ENCODE assay signal across 30 mouse cellular contexts in the genomic region with DNA sequence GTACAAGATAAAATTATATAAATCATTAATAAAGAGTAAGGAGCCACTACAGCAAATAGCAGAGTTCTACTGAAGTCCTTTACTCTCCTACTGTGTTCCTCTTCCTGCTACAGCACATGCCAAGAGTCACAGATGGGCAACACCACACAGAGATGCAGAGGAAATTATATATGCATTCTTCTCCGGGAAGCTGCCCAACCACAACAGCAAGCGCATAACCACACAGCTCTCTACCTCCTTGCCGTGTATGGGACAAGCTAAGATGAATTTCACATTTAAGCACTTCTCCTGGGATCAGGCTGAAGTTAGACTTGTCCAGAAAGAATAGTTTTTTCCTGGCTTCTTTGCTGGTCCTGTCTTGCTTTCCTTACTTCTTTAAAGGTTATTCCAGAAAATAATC. TPM values are rescaled to one million over a fixed set of nuclear protein-coding genes. Genes with fewer than 3 reads are reported as not detected.
DNase-seq lines count a peak whose midpoint lies in the region; ATAC-seq lines count a peak whose summit lies in the region.
"Had no signal": no experiment of that assay in that cellular context is flagged by ENCODE, and none has a peak within 500 bp of the region (broad histone marks: within the 10 kb centered on the region; RNA-seq: fewer than 3 reads in every experiment).

No protein-coding gene starts in this region.

- H3K27me3 ChIP-seq in midbrain, embryonic 11.5 days (ENCODE audit: control insufficient read depth, insufficient read depth, low read length) = peaks cover 8% of the 10 kb centered on the region
- H3K27me3 ChIP-seq in midbrain, embryonic 10.5 days (ENCODE audit: low read depth, poor library complexity, severe bottlenecking) = peaks cover 89% of the 10 kb centered on the region
- no peaks in the 10 kb centered on the region; the same call in 1 of the 2 replicates for H3K27me3 ChIP-seq in kidney, embryonic 14.5 days (ENCODE audit: control insufficient read depth, insufficient read depth, low read length)
- H3K27me3 ChIP-seq: embryonic facial prominence, embryonic 12.5 days; forebrain, embryonic 13.5 days had no signal

- 98% methylated on average over 3 of the region's 3 CpGs for WGBS in midbrain, embryonic 11.5 days
- WGBS in midbrain, embryonic 10.5 days = 90% methylated on average over 3 of the region's 3 CpGs
- WGBS in kidney, embryonic 14.5 days = 93% methylated on average over 3 of the region's 3 CpGs

- no peak overlapping the region for H3K4me3 ChIP-seq in midbrain, embryonic 11.5 days (ENCODE audit: low read depth, low read length)
- H3K4me3 ChIP-seq in midbrain, embryonic 10.5 days = no peak overlapping the region
- H3K4me3 ChIP-seq in kidney, embryonic 14.5 days (ENCODE audit: low read length) = no peak overlapping the region
- H3K4me3 ChIP-seq: embryonic facial prominence, embryonic 12.5 days; erythroblast, embryonic 14.5 days; forebrain, embryonic 13.5 days; hindbrain, embryonic 15.5 days; layer of hippocampus, adult 2 months; limb, embryonic 12.5 days; midbrain, embryonic 12.5 days had no signal

- peak; percentile 53 for DNase-seq in midbrain, embryonic 11.5 days (ENCODE audit: low spot score, missing footprints)
- DNase-seq in midbrain, embryonic 10.5 days (ENCODE audit: low spot score) = no peak
- DNase-seq in cerebellum, adult 11-12 months = peak; percentile 7
- peak; percentile 44 for DNase-seq in cerebellum, adult 9-10 months
- DNase-seq: adrenal gland, postnatal 25 days; gastrocnemius, postnatal 14 days; heart, adult 11 months; kidney, adult 9 months; kidney, postnatal 25 days; liver, postnatal 0 days; right cerebral cortex, postnatal 4 days; thymus, adult 18-20 months; thymus, postnatal 36 days had no signal

- no peaks in the 10 kb centered on the region for H3K36me3 ChIP-seq in midbrain, embryonic 11.5 days (ENCODE audit: control insufficient read depth, insufficient read depth, low read length)
- no peaks in the 10 kb centered on the region for H3K36me3 ChIP-seq in midbrain, embryonic 10.5 days
- H3K36me3 ChIP-seq in kidney, embryonic 14.5 days (ENCODE audit: control insufficient read depth, insufficient read depth, low read length) = no peaks in the 10 kb centered on the region
- H3K36me3 ChIP-seq: embryonic facial prominence, embryonic 12.5 days; hindbrain, embryonic 15.5 days; limb, embryonic 12.5 days; midbrain, embryonic 12.5 days had no signal

- no peaks in the 10 kb centered on the region for H3K4me1 ChIP-seq in midbrain, embryonic 11.5 days (ENCODE audit: control insufficient read depth, insufficient read depth, low read length)
- no peaks in the 10 kb centered on the region for H3K4me1 ChIP-seq in midbrain, embryonic 10.5 days
- H3K4me1 ChIP-seq in kidney, embryonic 14.5 days (ENCODE audit: control insufficient read depth, insufficient read depth, low read length) = no peaks in the 10 kb centered on the region
- H3K4me1 ChIP-seq: embryonic facial prominence, embryonic 12.5 days; forebrain, embryonic 13.5 days; hindbrain, embryonic 15.5 days; limb, embryonic 12.5 days; midbrain, embryonic 12.5 days had no signal

- H3K9me3 ChIP-seq in midbrain, embryonic 11.5 days (ENCODE audit: control insufficient read depth, low read length) = no peaks in the 10 kb centered on the region
- H3K9me3 ChIP-seq in midbrain, embryonic 10.5 days (replicated peaks) = no peaks in the 10 kb centered on the region
- no peaks in the 10 kb centered on the region for H3K9me3 ChIP-seq in kidney, embryonic 14.5 days (ENCODE audit: control insufficient read depth, low read length)
- H3K9me3 ChIP-seq: embryonic facial prominence, embryonic 12.5 days; forebrain, embryonic 13.5 days; hindbrain, embryonic 15.5 days; limb, embryonic 12.5 days; midbrain, embryonic 12.5 days had no signal

- H3K9ac ChIP-seq in midbrain, embryonic 11.5 days (ENCODE audit: low read length) = no peak overlapping the region
- H3K9ac ChIP-seq in kidney, embryonic 14.5 days (ENCODE audit: low read depth, low read length) = no peak overlapping the region
- H3K9ac ChIP-seq: embryonic facial prominence, embryonic 12.5 days; forebrain, embryonic 13.5 days; hindbrain, embryonic 15.5 days; limb, embryonic 12.5 days; liver, postnatal 0 days; midbrain, embryonic 12.5 days had no signal

- no peak overlapping the region for H3K27ac ChIP-seq in midbrain, embryonic 11.5 days (ENCODE audit: low read depth, low read length)
- no peak overlapping the region for H3K27ac ChIP-seq in midbrain, embryonic 10.5 days (replicated peaks)
- no peak overlapping the region for H3K27ac ChIP-seq in kidney, embryonic 14.5 days (ENCODE audit: low read depth, low read length)
- H3K27ac ChIP-seq: embryonic facial prominence, embryonic 12.5 days; forebrain, embryonic 13.5 days; hindbrain, embryonic 15.5 days; layer of hippocampus, adult 2 months; limb, embryonic 12.5 days; midbrain, embryonic 12.5 days had no signal

- no peak for ATAC-seq in midbrain, embryonic 11.5 days (ENCODE audit: low FRiP score)
- ATAC-seq in common myeloid progenitor, adult 5-6 weeks (replicated peaks; ENCODE audit: low read depth, poor library complexity, severe bottlenecking) = peak; percentile 36; the same call in 1 of the 2 replicates
- no peak for ATAC-seq in kidney, embryonic 14.5 days (ENCODE audit: low FRiP score, low TSS enrichment)
- ATAC-seq in activated CD4-positive, CD25-positive, alpha-beta regulatory T cell, adult 4 months = no peak
- ATAC-seq: forebrain, embryonic 13.5 days; liver, postnatal 0 days; lung, postnatal 0 days had no signal

- H3K4me2 ChIP-seq in midbrain, embryonic 11.5 days = no peak overlapping the region
- H3K4me2 ChIP-seq in kidney, embryonic 14.5 days (replicated peaks; ENCODE audit: low read depth, low read length) = no peak overlapping the region
- H3K4me2 ChIP-seq: embryonic facial prominence, embryonic 12.5 days; forebrain, embryonic 13.5 days; heart, embryonic 11.5 days; hindbrain, embryonic 15.5 days; limb, embryonic 12.5 days; liver, embryonic 11.5 days; midbrain, embryonic 12.5 days had no signal

RNA-seq across cellular contexts. Expression of a gene that starts 44.0 kb away (rescaled TPM):
- polyA plus RNA-seq in midbrain, embryonic 11.5 days (2014; fragmentation: Nextera tagmentation; extraction: Ambion mirVana) = 0.19 and 0.56 TPM in 2 replicates
- 0.12 and 0.29 TPM in 2 replicates for polyA plus RNA-seq in midbrain, embryonic 10.5 days (2016; fragmentation: Nextera tagmentation; extraction: Ambion mirVana)
- total RNA-seq in common myeloid progenitor, adult 5-6 weeks (2017) = 0.29 TPM in 1 of 2 replicates, not detected in the other
- not detected in 2 replicates for polyA plus RNA-seq in kidney, embryonic 14.5 days (2014; fragmentation: Nextera tagmentation; extraction: Ambion mirVana)
- not detected for polyA plus RNA-seq in activated CD4-positive, CD25-positive, alpha-beta regulatory T cell, adult 4 months (2017; shearing (Covaris generic))
- total RNA-seq: adrenal gland, postnatal 25 days; gastrocnemius, postnatal 14 days; hematopoietic stem cell, adult 5-6 weeks; neutrophil, adult 5-6 weeks had no signal
- polyA plus RNA-seq: erythroblast, embryonic 14.5 days; heart, embryonic 11.5 days; heart, postnatal 0 days; intestine, embryonic 14.5 days; liver, embryonic 11.5 days; liver, postnatal 0 days; midbrain, embryonic 12.5 days had no signal
